Mouse (Mus musculus): Measurements from ENCODE around the gene Nup93. TPM values are rescaled to one million over a fixed set of nuclear protein-coding genes. Genes with fewer than 3 reads are reported as not detected.

Gene Nup93
- polyA plus RNA-seq, 1 experiment from 2014 or later = 86.2 TPM

MicroRNAs encoded within 50 kb of the gene (microRNA counts, 519-probe panel; counts per million panel counts)
- microRNA mmu-miR-138 = 3,307 counts per million, percentile 64 among the panel's probes with 10 or more counts

Small RNA genes within 50 kb of the gene (microRNA-seq; reads per million reads assigned to microRNA genes)
- 70.7 reads per million, percentile 47 among the genes with 10 or more reads in this experiment for gene Mir138-2

Other genes with a start within 250 kb of the Nup93 start
- 31.0 and 35.0 TPM in 2 replicates for gene Amfr, start 201.7 kb upstream of the Nup93 start, polyA plus RNA-seq (2015; fragmentation: Nextera tagmentation; extraction: Ambion mirVana)
- 97.5 and 104 TPM in 2 replicates for gene Nudt21, start 177.5 kb upstream of the Nup93 start, polyA plus RNA-seq (2015; fragmentation: Nextera tagmentation; extraction: Ambion mirVana)
- 10.7 and 12.0 TPM in 2 replicates for gene Ogfod1, start 177.4 kb upstream of the Nup93 start, polyA plus RNA-seq (2015; fragmentation: Nextera tagmentation; extraction: Ambion mirVana)
- 13.7 and 14.4 TPM in 2 replicates for gene Bbs2, start 115.6 kb upstream of the Nup93 start, polyA plus RNA-seq (2015; fragmentation: Nextera tagmentation; extraction: Ambion mirVana)
- gene Mt4, start 77.4 kb upstream of the Nup93 start, polyA plus RNA-seq (2015; fragmentation: Nextera tagmentation; extraction: Ambion mirVana) = 0.64 TPM in 1 of 2 replicates, not detected in the other
- 6.3 and 7.7 TPM in 2 replicates for gene Mt3, start 62.0 kb upstream of the Nup93 start, polyA plus RNA-seq (2015; fragmentation: Nextera tagmentation; extraction: Ambion mirVana)
- gene Mt2, start 41.9 kb upstream of the Nup93 start, polyA plus RNA-seq (2015; fragmentation: Nextera tagmentation; extraction: Ambion mirVana) = 40.6 and 63.7 TPM in 2 replicates
- 219 and 314 TPM in 2 replicates for gene Mt1, start 35.5 kb upstream of the Nup93 start, polyA plus RNA-seq (2015; fragmentation: Nextera tagmentation; extraction: Ambion mirVana)
- 0.08 and 0.13 TPM in 2 replicates for gene Slc12a3, start 114.6 kb downstream of the Nup93 start, polyA plus RNA-seq (2015; fragmentation: Nextera tagmentation; extraction: Ambion mirVana)
- 126 and 140 TPM in 2 replicates for gene Herpud1, start 171.9 kb downstream of the Nup93 start, polyA plus RNA-seq (2015; fragmentation: Nextera tagmentation; extraction: Ambion mirVana)
- 0.45 and 0.73 TPM in 2 replicates for gene Nlrc5, start 219.8 kb downstream of the Nup93 start, polyA plus RNA-seq (2015; fragmentation: Nextera tagmentation; extraction: Ambion mirVana)

Measured in lung, embryonic 16.5 days (tissue).